Mouse (Mus musculus) hindbrain, embryonic 14.5 days (tissue): ENCODE results near the gene Snd1. TPM values are rescaled to one million over a fixed set of nuclear protein-coding genes. Genes with fewer than 3 reads are reported as not detected.

ENCODE experiments used
- ATAC-seq: fragments of 200-750 bp; cut with Nextera tagmentation; 2 replicates; pipeline ENCODE4 v1.8.0; 2017; ENCODE audit warnings: moderate number of reproducible peaks, mild to moderate bottlenecking, moderate TSS enrichment, moderate library complexity; ENCODE audit not compliant: low FRiP score
- DNase-seq: peaks from one replicate; pipeline ENCODE4 v3.0.0-alpha.2; 2015; ENCODE audit warnings: low spot score
- H3K27ac ChIP-seq: fragments of 300-500 bp; sonication (generic); 2 replicates; pipeline ENCODE4 v1.5.1; 2014; ENCODE audit warnings: mild to moderate bottlenecking, moderate library complexity
- H3K27me3 ChIP-seq: fragments of 300-500 bp; sonication (generic); 2 replicates; pipeline ENCODE4 v1.6.1; 2014; ENCODE audit warnings: mild to moderate bottlenecking, low read length, mixed read lengths; ENCODE audit not compliant: control insufficient read depth, insufficient read depth
- H3K36me3 ChIP-seq: fragments of 300-500 bp; sonication (generic); replicated peaks from 2 replicates; pipeline ENCODE4 v1.6.1; 2014; ENCODE audit not compliant: control insufficient read depth, insufficient read depth
- H3K4me1 ChIP-seq: fragments of 300-500 bp; sonication (generic); replicated peaks from 2 replicates; pipeline ENCODE4 v1.6.1; 2014; ENCODE audit warnings: antibody characterized with exemption, low read length, mixed read lengths; ENCODE audit not compliant: control insufficient read depth, insufficient read depth
- H3K4me2 ChIP-seq: fragments of 300-500 bp; sonication (generic); replicated peaks from 2 replicates; pipeline ENCODE4 v1.6.1; 2014; ENCODE audit warnings: mild to moderate bottlenecking, moderate library complexity
- H3K4me3 ChIP-seq: fragments of 300-500 bp; sonication (generic); replicated peaks from 2 replicates; pipeline ENCODE4 v1.5.1; 2014; ENCODE audit warnings: mild to moderate bottlenecking, low read length
- H3K9ac ChIP-seq: fragments of 300-500 bp; sonication (generic); 2 replicates; pipeline ENCODE4 v1.6.1; 2014
- H3K9me3 ChIP-seq: fragments of 300-500 bp; sonication (generic); 2 replicates; pipeline ENCODE4 v1.6.1; 2016; ENCODE audit warnings: low read length; ENCODE audit not compliant: control insufficient read depth
- WGBS: fragments of 180-500 bp; shearing (Covaris S2); extraction: QIAGEN DNeasy Blood & Tissue Kit; methylation state at CpG from one replicate; pipeline ENCODE4 v1.1.7; 2014; 5-methylcytosine and 5-hydroxymethylcytosine counted together
- polyA plus RNA-seq: library from polyadenylated mRNA; unstranded; fragments of >200 nt; fragmentation: Nextera tagmentation; extraction: Ambion mirVana; gene quantifications from 2 replicates; pipeline ENCODE4 v1.2.1, GENCODE M21; 2014

Snd1 gene
- polyA plus RNA-seq, 1 experiment from 2014 or later, result 79.1 TPM

DNA sequence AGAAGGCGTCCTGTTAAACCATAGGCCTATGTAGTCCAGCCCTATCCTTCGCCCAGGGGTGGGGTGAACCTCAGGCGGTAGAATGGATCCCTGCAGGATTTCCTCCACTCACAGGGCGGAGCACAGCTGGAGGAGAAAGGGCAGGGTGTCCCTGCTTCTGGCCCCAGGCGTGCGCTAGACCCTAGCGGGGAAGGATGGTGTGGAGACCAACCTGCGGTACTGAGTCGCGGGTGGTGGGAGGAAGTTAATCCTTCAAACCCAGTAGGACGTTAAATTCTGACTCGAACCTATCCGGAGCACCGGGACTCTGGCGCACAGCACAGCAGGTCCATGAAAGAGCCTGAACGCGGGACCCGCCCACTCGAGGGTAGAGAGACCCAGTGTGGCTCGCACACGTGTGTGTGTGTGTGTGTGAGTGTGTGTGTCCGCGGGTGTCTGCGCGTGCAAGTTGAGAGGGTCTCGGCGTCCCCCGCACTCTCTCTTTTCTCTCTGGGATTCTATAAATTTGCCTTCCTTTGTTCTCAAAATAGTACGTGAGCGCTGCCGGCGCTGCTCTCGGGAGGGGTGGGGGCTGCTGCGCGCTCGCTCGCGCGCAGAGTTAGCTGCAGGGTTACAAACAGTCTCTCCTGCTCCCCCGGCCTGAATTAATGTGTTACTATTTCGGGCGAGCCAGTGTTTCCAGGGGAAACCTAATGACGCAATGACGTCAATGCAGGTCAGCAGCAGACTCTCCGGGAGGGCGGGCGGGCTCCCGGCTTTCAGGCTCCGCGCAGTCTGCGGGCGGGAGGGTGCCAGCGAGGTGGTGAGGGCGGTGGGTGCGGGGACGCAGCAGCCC is 506.0 kb downstream of the Snd1 start:
- no peaks in the 10 kb centered on the region for H3K36me3 ChIP-seq
- DNase-seq, result peak; percentile 78
- peak overlapping the region; percentile 88 for H3K9ac ChIP-seq
- H3K9me3 ChIP-seq, result no peaks in the 10 kb centered on the region
- WGBS, result under 1% methylated on average over 56 of the region's 56 CpGs
- peak overlapping the region; percentile 94 for H3K4me2 ChIP-seq
- ATAC-seq, result peak; percentile 87
- peak overlapping the region; percentile 85 for H3K27ac ChIP-seq
- 0 out of 2 replicates have a peak, but pooled peaks cover 4% of the 10 kb centered on the region for H3K27me3 ChIP-seq
- H3K4me3 ChIP-seq, result peak overlapping the region; percentile 43
- peaks cover 8% of the 10 kb centered on the region; the same call in 1 of the 2 replicates for H3K4me1 ChIP-seq

DNA sequence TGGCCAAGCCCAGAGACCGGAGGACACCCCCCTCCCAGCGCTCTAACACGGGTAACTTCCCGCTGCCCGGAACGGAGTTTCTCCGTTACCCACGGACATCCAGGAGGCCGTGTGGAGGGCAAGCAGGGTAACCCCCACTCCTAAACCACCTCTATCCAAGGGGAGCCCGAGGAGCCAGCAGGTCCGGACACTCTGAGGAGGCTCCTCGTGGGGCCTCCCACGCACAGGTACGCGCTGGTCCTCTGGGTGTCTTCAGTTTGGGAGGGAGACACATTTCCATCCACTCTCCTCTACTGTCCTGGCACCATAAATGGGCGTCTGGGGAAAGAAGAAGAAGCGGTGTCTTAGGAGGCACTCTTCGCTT is 506.6 kb downstream of the Snd1 start:
- 5% methylated on average over 16 of the region's 18 CpGs for WGBS
- ATAC-seq, result peak; percentile 35
- DNase-seq, result no peak
- H3K27ac ChIP-seq, result peak overlapping the region; percentile 85
- H3K4me1 ChIP-seq, result peaks cover 8% of the 10 kb centered on the region; the same call in 1 of the 2 replicates
- peak overlapping the region; percentile 94 for H3K4me2 ChIP-seq
- peak overlapping the region; percentile 88 for H3K9ac ChIP-seq
- 0 out of 2 replicates have a peak, but pooled peaks cover 4% of the 10 kb centered on the region for H3K27me3 ChIP-seq
- peak overlapping the region; percentile 43 for H3K4me3 ChIP-seq
- H3K36me3 ChIP-seq, result no peaks in the 10 kb centered on the region
- no peaks in the 10 kb centered on the region for H3K9me3 ChIP-seq

DNA sequence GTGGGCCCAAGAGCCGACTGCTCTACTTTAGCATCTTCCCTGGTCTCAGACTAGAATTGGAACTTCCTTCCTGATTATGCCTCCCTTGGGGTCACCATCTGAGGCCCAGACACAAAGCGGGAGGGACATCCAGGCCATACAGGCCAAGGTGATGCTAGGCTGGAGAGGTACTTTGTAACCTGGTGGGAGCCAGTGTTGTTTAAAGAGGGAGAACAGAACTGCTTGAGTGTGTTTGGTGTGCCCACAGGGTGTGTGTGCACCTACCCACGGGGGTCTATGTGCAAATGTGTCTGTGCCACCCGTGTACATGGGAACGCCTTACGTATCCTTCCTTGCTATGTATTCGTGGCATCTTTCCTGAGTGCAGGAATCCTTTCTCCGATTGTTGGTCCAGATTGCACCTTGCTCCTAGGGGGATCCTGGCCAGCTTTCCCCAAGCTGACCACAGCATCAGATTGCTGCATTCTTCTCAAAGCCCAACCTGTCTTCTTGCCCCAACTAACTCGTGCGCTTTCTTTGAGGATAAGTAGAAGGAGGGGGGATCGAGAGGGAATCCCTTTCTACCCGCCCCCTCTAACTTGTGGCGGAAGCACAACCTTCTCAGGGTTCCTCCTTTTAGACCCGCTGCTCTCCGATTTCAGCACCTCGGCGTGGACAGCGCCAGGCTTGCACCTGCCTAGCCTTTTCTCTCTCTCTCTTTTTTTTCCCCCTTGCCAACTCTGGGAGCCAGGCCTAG is 507.2 kb downstream of the Snd1 start:
- H3K9me3 ChIP-seq, result no peaks in the 10 kb centered on the region
- H3K36me3 ChIP-seq, result no peaks in the 10 kb centered on the region
- ATAC-seq (no peak), DNase-seq (peak; percentile 41)
- H3K4me3 ChIP-seq, result peak overlapping the region; percentile 43
- H3K4me1 ChIP-seq, result peaks cover 8% of the 10 kb centered on the region; the same call in 1 of the 2 replicates
- WGBS, result 16% methylated on average over 18 of the region's 18 CpGs
- H3K27me3 ChIP-seq, result 0 out of 2 replicates have a peak, but pooled peaks cover 4% of the 10 kb centered on the region
- peak overlapping the region; percentile 94 for H3K4me2 ChIP-seq
- peak overlapping the region; percentile 85; the same call in 1 of the 2 replicates for H3K27ac ChIP-seq
- peak overlapping the region; percentile 88 for H3K9ac ChIP-seq

DNA sequence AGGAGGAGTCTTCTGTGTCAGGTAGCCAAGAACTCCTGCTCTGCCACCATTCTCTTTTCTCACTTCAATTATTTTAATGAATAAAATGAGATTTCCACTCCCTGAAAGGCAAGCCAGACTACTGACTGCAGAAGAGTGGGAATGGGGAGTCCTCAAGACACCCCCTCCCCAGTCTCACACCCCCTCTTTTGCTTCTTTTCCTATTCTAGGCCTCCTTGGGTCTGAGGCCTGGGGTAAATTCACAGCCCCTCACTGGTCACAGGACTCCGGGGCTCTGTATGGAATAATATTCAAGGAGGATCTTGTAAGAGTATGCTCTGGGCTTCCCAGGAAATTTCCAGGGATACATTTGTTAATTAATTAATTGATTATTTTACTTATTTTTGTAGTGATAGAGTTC is 507.9 kb downstream of the Snd1 start:
- no peaks in the 10 kb centered on the region for H3K9me3 ChIP-seq
- H3K4me3 ChIP-seq, result no peak overlapping the region
- no peak for DNase-seq
- no peaks in the 10 kb centered on the region for H3K36me3 ChIP-seq
- 0 out of 2 replicates have a peak, but pooled peaks cover 4% of the 10 kb centered on the region for H3K27me3 ChIP-seq
- no peak for ATAC-seq
- 81% methylated on average over 1 of the region's 1 CpGs for WGBS
- no peak overlapping the region for H3K9ac ChIP-seq
- peaks cover 8% of the 10 kb centered on the region; the same call in 1 of the 2 replicates for H3K4me1 ChIP-seq
- no peak overlapping the region for H3K27ac ChIP-seq
- peak overlapping the region; percentile 94; the same call in 1 of the 2 replicates for H3K4me2 ChIP-seq

Other genes starting within 250 kb of the Snd1 start
- 22.4 and 23.0 TPM in 2 replicates for gene Zfp800, start 77.1 kb upstream of the Snd1 start, polyA plus RNA-seq
- 417 and 419 TPM in 2 replicates for gene Arf5, start 51.6 kb upstream of the Snd1 start, polyA plus RNA-seq
- gene Fscn3, start 47.4 kb upstream of the Snd1 start, polyA plus RNA-seq, result not detected in 2 replicates
- gene Gcc1, start 46.7 kb upstream of the Snd1 start, polyA plus RNA-seq, result 8.6 and 10.2 TPM in 2 replicates
- not detected in 2 replicates for gene Pax4, start 25.8 kb upstream of the Snd1 start, polyA plus RNA-seq